Mouse (Mus musculus): ENCODE results near the gene Lmf1. TPM values are rescaled to one million over a fixed set of nuclear protein-coding genes. Genes with fewer than 3 reads are reported as not detected.

Gene Lmf1
- polyA plus RNA-seq, 1 experiment from 2014 or later, result 36.9 TPM

DNA sequence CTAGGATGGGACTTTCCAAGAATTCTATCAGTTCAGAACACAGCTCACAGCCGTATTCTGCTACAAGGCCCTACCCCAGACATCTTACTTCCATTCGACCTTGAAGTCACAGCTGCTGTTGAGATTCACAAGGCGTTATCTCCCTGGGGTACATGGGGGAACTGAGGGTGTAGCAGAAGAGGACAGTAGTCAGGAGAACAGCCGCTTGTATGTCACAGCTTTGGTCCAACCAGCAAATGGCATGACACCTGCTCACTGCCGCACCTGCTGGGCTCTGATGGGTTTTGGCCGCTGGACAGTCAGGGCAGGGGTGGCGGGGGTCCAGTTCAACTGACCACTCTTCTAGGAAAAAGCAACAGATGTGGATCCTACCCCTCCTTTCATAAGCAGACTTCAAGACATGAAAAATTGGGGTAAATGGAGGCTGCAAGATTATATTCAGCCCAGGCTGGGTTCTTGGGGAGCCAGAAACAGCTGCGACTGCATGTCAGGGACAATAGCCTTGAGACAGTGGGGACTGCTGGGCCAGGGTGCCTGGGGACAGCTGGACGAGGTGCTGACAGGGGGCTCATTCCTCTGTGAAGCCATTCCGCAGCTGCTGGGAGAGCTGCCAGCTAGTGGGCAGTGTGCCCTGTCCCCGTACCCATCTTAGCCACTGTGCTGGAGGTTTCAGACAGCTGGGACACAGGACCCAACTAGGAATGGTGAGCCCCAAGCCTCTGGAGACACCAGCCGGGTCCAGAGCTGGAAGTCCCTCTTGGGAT, 3.5 kb upstream of the Lmf1 start:
- ATAC-seq (replicated peaks; ENCODE audit: extremely low read depth, insufficient read depth, low FRiP score), result peak; percentile 71
- peaks cover 5% of the 10 kb centered on the region for H3K27me3 ChIP-seq (ENCODE audit: control insufficient read depth, insufficient read depth, low read length)
- H3K4me2 ChIP-seq (ENCODE audit: low read depth, low read length), result 0 out of 2 replicates have a peak overlapping the region, but pooled peaks have one; percentile 28
- peak overlapping the region; percentile 86 for H3K27ac ChIP-seq (ENCODE audit: low read length)
- WGBS, result 37% methylated on average over 12 of the region's 12 CpGs
- H3K9ac ChIP-seq (ENCODE audit: low read length), result peak overlapping the region; percentile 37; the same call in 1 of the 2 replicates
- H3K4me3 ChIP-seq (ENCODE audit: low read length), result no peak overlapping the region
- peaks cover 34% of the 10 kb centered on the region for H3K4me1 ChIP-seq (ENCODE audit: control insufficient read depth, insufficient read depth, low read length)
- no peaks in the 10 kb centered on the region for H3K9me3 ChIP-seq (replicated peaks; ENCODE audit: control insufficient read depth, low read length)
- H3K36me3 ChIP-seq (ENCODE audit: control insufficient read depth, insufficient read depth), result no peaks in the 10 kb centered on the region

GRCm38 (mm10) chr17:25576034-25576433, 2.9 kb upstream of the Lmf1 start:
- no peak overlapping the region for H3K9ac ChIP-seq (ENCODE audit: low read length)
- no peak for ATAC-seq (replicated peaks; ENCODE audit: extremely low read depth, insufficient read depth, low FRiP score)
- peaks cover 4% of the 10 kb centered on the region; the same call in 1 of the 2 replicates for H3K27me3 ChIP-seq (ENCODE audit: control insufficient read depth, insufficient read depth, low read length)
- H3K9me3 ChIP-seq (replicated peaks; ENCODE audit: control insufficient read depth, low read length), result no peaks in the 10 kb centered on the region
- H3K4me1 ChIP-seq (ENCODE audit: control insufficient read depth, insufficient read depth, low read length), result peaks cover 32% of the 10 kb centered on the region
- no peak overlapping the region for H3K4me2 ChIP-seq (ENCODE audit: low read depth, low read length)
- 61% methylated on average over 2 of the region's 2 CpGs for WGBS
- peak overlapping the region; percentile 26; the same call in 1 of the 2 replicates for H3K27ac ChIP-seq (ENCODE audit: low read length)
- no peaks in the 10 kb centered on the region for H3K36me3 ChIP-seq (ENCODE audit: control insufficient read depth, insufficient read depth)
- H3K4me3 ChIP-seq (ENCODE audit: low read length), result no peak overlapping the region

DNA sequence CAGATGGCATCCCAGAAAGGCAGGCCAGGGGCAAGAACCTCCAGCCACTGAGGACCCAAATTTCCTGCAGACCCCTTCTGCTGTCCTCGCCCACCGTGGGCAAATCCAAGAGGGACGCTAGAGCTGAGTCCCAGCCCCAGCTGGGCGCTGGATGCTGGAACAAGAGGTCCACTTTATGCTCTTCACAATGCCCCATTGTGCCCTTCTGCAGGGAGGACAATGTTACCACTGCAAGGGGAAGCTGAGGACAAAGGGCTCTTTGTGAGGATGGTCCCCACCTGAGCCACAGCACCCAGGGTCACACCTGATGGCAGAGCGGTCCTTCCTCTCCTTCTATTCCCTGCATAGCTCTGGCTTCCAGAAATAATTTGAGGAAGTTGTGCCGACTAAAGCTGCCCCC, 1.6 kb upstream of the Lmf1 start:
- no peak for ATAC-seq (replicated peaks; ENCODE audit: extremely low read depth, insufficient read depth, low FRiP score)
- Histone ChIP-seq H3K4me3 (ENCODE audit: low read length) (no peak overlapping the region), H3K36me3 (ENCODE audit: control insufficient read depth, insufficient read depth) (no peaks in the 10 kb centered on the region), H3K9me3 (replicated peaks; ENCODE audit: control insufficient read depth, low read length) (no peaks in the 10 kb centered on the region), H3K27me3 (ENCODE audit: control insufficient read depth, insufficient read depth, low read length) (no peaks in the 10 kb centered on the region; the same call in 1 of the 2 replicates), H3K4me1 (ENCODE audit: control insufficient read depth, insufficient read depth, low read length) (peaks cover 33% of the 10 kb centered on the region), H3K9ac (ENCODE audit: low read length) (no peak overlapping the region), H3K4me2 (ENCODE audit: low read depth, low read length) (no peak overlapping the region), H3K27ac (ENCODE audit: low read length) (no peak overlapping the region)
- WGBS, result 64% methylated on average over 6 of the region's 6 CpGs

DNA sequence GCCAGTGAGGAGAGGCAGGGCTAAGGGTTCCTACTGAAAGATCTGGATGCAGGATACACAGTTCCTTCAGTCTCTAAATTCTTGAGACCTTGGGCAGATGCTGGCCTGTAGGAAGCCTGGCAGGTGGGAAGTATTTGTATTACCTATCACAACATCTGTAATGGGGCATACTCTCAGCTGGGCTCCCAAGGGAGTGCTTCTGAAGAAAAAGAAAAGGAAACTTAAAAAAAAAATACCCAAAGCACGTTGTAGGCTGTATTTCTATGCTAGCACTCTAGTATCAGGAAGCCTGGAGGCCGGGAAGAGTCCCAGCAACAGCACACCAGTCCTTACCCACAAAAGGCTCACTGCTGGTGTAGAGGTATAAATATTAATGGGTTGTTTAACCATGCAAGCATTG, 1.2 kb upstream of the Lmf1 start:
- no peaks in the 10 kb centered on the region for H3K36me3 ChIP-seq (ENCODE audit: control insufficient read depth, insufficient read depth)
- peaks cover 37% of the 10 kb centered on the region for H3K4me1 ChIP-seq (ENCODE audit: control insufficient read depth, insufficient read depth, low read length)
- no peaks in the 10 kb centered on the region for H3K27me3 ChIP-seq (ENCODE audit: control insufficient read depth, insufficient read depth, low read length)
- H3K4me3 ChIP-seq (ENCODE audit: low read length), result no peak overlapping the region
- no peak overlapping the region for H3K4me2 ChIP-seq (ENCODE audit: low read depth, low read length)
- no peaks in the 10 kb centered on the region for H3K9me3 ChIP-seq (replicated peaks; ENCODE audit: control insufficient read depth, low read length)
- ATAC-seq (replicated peaks; ENCODE audit: extremely low read depth, insufficient read depth, low FRiP score), result no peak
- no peak overlapping the region for H3K27ac ChIP-seq (ENCODE audit: low read length)
- WGBS, result 65% methylated on average over 2 of the region's 2 CpGs
- H3K9ac ChIP-seq (ENCODE audit: low read length), result no peak overlapping the region

DNA sequence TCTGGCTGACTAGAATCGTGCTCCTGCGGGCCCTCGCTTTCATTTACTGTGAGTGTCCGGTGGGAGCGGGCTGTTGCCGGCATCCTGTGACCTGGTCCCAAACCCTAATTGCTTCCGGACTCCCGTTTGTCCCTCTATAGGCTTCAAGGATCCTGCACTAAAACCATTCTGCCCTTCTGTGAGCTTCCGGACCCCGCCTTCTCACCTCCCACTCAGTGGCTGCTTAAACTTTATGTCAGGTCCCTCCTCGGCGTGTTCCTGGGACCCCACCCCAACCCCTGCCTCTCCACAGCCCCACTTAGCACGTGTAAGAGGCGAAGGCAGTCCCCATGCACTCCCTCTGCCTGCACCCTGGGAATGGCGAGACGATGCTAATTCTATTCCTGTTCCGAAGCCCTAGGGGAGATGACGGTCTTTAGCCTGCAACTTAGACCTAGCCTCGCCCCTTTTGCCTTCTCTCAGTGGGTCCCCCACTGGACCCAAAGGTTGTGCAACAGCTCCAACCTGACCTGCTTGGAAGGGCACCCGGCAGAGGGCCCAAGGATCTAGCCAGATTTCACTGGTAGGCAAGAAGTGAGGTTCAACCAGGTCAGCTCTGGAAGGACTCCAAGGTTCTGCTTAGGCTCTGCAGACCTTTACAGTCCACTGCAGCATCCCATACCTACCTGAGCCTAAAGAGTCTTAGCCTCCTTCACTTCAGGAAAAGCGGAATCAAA, 605 bp downstream of the Lmf1 start:
- ATAC-seq (replicated peaks; ENCODE audit: extremely low read depth, insufficient read depth, low FRiP score), result peak; percentile 28
- Histone ChIP-seq H3K27me3 (ENCODE audit: control insufficient read depth, insufficient read depth, low read length) (no peaks in the 10 kb centered on the region), H3K4me2 (ENCODE audit: low read depth, low read length) (peak overlapping the region; percentile 94), H3K4me3 (ENCODE audit: low read length) (peak overlapping the region; percentile 78), H3K9ac (ENCODE audit: low read length) (peak overlapping the region; percentile 88), H3K9me3 (replicated peaks; ENCODE audit: control insufficient read depth, low read length) (no peaks in the 10 kb centered on the region), H3K4me1 (ENCODE audit: control insufficient read depth, insufficient read depth, low read length) (peaks cover 38% of the 10 kb centered on the region), H3K27ac (ENCODE audit: low read length) (peak overlapping the region; percentile 83), H3K36me3 (ENCODE audit: control insufficient read depth, insufficient read depth) (peaks cover under 1% of the 10 kb centered on the region; the same call in 1 of the 2 replicates)
- 5% methylated on average over 21 of the region's 21 CpGs for WGBS

DNA sequence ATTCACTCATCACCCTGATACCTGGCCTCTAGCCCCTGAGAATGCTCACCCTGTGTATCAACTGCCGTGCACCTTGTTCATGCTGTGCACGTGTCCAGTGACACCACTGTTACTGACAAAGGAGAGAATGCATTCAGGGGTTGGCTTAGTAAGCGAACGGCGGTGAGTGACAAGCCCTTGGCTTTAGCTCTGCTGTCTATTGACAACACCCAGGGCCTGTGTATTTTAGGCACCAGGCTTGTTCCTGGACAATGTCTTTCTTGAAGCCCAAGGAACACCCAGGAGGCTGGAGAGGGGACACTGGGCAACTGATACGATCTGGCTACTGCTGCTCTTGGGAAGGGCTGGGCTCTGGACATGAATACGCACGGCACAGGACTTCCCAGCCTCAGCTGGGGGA, 3.2 kb downstream of the Lmf1 start:
- Histone ChIP-seq H3K9me3 (replicated peaks; ENCODE audit: control insufficient read depth, low read length) (no peaks in the 10 kb centered on the region), H3K27ac (ENCODE audit: low read length) (peak overlapping the region; percentile 63), H3K36me3 (ENCODE audit: control insufficient read depth, insufficient read depth) (peaks cover 16% of the 10 kb centered on the region), H3K27me3 (ENCODE audit: control insufficient read depth, insufficient read depth, low read length) (no peaks in the 10 kb centered on the region), H3K4me2 (ENCODE audit: low read depth, low read length) (peak overlapping the region; percentile 26), H3K4me3 (ENCODE audit: low read length) (0 out of 2 replicates have a peak overlapping the region, but pooled peaks have one; percentile 1), H3K9ac (ENCODE audit: low read length) (peak overlapping the region; percentile 1; the same call in 1 of the 2 replicates), H3K4me1 (ENCODE audit: control insufficient read depth, insufficient read depth, low read length) (peaks cover 25% of the 10 kb centered on the region)
- WGBS, result 42% methylated on average over 8 of the region's 8 CpGs
- ATAC-seq (replicated peaks; ENCODE audit: extremely low read depth, insufficient read depth, low FRiP score), result peak; percentile 4; the same call in 1 of the 2 replicates

DNA sequence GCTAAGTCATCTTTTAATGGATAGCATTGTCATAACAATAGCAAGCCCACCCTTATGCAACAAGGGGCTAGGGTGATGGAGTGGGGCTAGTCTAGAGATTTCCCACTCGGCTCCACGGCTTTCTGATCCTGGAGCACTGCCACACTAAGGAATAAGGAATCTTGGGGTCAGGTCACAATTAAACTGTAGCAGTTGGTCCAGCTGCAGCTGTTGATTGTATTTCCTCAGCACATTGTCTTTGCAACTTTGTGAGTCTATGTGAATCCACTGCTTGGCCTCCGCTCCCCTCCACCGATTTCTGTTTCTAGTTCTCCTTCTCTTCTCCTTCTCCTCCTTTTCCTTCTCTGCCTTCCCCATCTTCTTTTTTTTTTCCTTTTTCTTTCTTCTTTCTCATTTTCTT, 4.2 kb downstream of the Lmf1 start:
- Histone ChIP-seq H3K36me3 (ENCODE audit: control insufficient read depth, insufficient read depth) (peaks cover 19% of the 10 kb centered on the region), H3K4me3 (ENCODE audit: low read length) (no peak overlapping the region), H3K27ac (ENCODE audit: low read length) (no peak overlapping the region), H3K27me3 (ENCODE audit: control insufficient read depth, insufficient read depth, low read length) (no peaks in the 10 kb centered on the region), H3K4me1 (ENCODE audit: control insufficient read depth, insufficient read depth, low read length) (peaks cover 25% of the 10 kb centered on the region), H3K4me2 (ENCODE audit: low read depth, low read length) (peak overlapping the region; percentile 23; the same call in 1 of the 2 replicates), H3K9ac (ENCODE audit: low read length) (no peak overlapping the region), H3K9me3 (replicated peaks; ENCODE audit: control insufficient read depth, low read length) (no peaks in the 10 kb centered on the region)
- ATAC-seq (replicated peaks; ENCODE audit: extremely low read depth, insufficient read depth, low FRiP score), result no peak
- WGBS, result 74% methylated on average over 4 of the region's 4 CpGs

- peaks cover 19% of the 10 kb centered on the region for H3K4me1 ChIP-seq (ENCODE audit: control insufficient read depth, insufficient read depth, low read length)
- no peak for ATAC-seq (replicated peaks; ENCODE audit: extremely low read depth, insufficient read depth, low FRiP score)
- H3K36me3 ChIP-seq (ENCODE audit: control insufficient read depth, insufficient read depth), result peaks cover 20% of the 10 kb centered on the region
- WGBS, result 84% methylated on average over 8 of the region's 8 CpGs
- no peak overlapping the region for H3K4me3 ChIP-seq (ENCODE audit: low read length)
- no peak overlapping the region for H3K9ac ChIP-seq (ENCODE audit: low read length)
- H3K27ac ChIP-seq (ENCODE audit: low read length), result no peak overlapping the region
- H3K27me3 ChIP-seq (ENCODE audit: control insufficient read depth, insufficient read depth, low read length), result no peaks in the 10 kb centered on the region
- no peak overlapping the region for H3K4me2 ChIP-seq (ENCODE audit: low read depth, low read length)
- H3K9me3 ChIP-seq (replicated peaks; ENCODE audit: control insufficient read depth, low read length), result no peaks in the 10 kb centered on the region
These were observed 5.0 kb downstream of the Lmf1 start for GRCm38 (mm10) chr17:25583858-25584257.

- H3K27me3 ChIP-seq (ENCODE audit: control insufficient read depth, insufficient read depth, low read length), result no peaks in the 10 kb centered on the region
- no peaks in the 10 kb centered on the region for H3K9me3 ChIP-seq (replicated peaks; ENCODE audit: control insufficient read depth, low read length)
- H3K4me2 ChIP-seq (ENCODE audit: low read depth, low read length), result no peak overlapping the region
- no peak for ATAC-seq (replicated peaks; ENCODE audit: extremely low read depth, insufficient read depth, low FRiP score)
- no peak overlapping the region for H3K4me3 ChIP-seq (ENCODE audit: low read length)
- H3K9ac ChIP-seq (ENCODE audit: low read length), result no peak overlapping the region
- peaks cover 20% of the 10 kb centered on the region for H3K36me3 ChIP-seq (ENCODE audit: control insufficient read depth, insufficient read depth)
- H3K4me1 ChIP-seq (ENCODE audit: control insufficient read depth, insufficient read depth, low read length), result peaks cover 17% of the 10 kb centered on the region
- no peak overlapping the region for H3K27ac ChIP-seq (ENCODE audit: low read length)
- WGBS, result 91% methylated on average over 9 of the region's 9 CpGs
These were observed 5.8 kb downstream of the Lmf1 start for GRCm38 (mm10) chr17:25584646-25585045.
